Mouse (Mus musculus): ENCODE data around the gene Il1rl2. TPM values are rescaled to one million over a fixed set of nuclear protein-coding genes. Genes with fewer than 3 reads are reported as not detected.

Il1rl2 gene
- polyA plus RNA-seq, 1 experiment from 2014 or later: 6.1 TPM

Other genes starting within 250 kb of the Il1rl2 start
- gene Il1r1, start 99.5 kb upstream of the Il1rl2 start, polyA plus RNA-seq (2014; fragmentation: Nextera tagmentation; extraction: Ambion mirVana): 9.3 and 9.6 TPM in 2 replicates
- gene Il1rl1, start 105.0 kb downstream of the Il1rl2 start, polyA plus RNA-seq (2014; fragmentation: Nextera tagmentation; extraction: Ambion mirVana): 2.8 and 3.2 TPM in 2 replicates
- 0.31 and 0.39 TPM in 2 replicates for gene Il18r1, start 140.9 kb downstream of the Il1rl2 start, polyA plus RNA-seq (2014; fragmentation: Nextera tagmentation; extraction: Ambion mirVana)
- gene Il18rap, start 190.8 kb downstream of the Il1rl2 start, polyA plus RNA-seq (2014; fragmentation: Nextera tagmentation; extraction: Ambion mirVana): 0.25 and 0.28 TPM in 2 replicates

Measured in embryonic facial prominence, embryonic 14.5 days (tissue).